Mouse (Mus musculus) neural tube, embryonic 11.5 days (tissue): ENCODE results near the gene Myoz2. TPM values are rescaled to one million over a fixed set of nuclear protein-coding genes. Genes with fewer than 3 reads are reported as not detected.

ENCODE experiments used
- ATAC-seq: fragments of 200-750 bp; cut with Nextera tagmentation; 2 replicates; pipeline ENCODE4 v1.8.0; 2017; ENCODE audit warnings: moderate number of reproducible peaks, mild to moderate bottlenecking, moderate TSS enrichment, moderate library complexity; ENCODE audit not compliant: insufficient read depth, low FRiP score, low TSS enrichment
- DNase-seq: peaks from one replicate; pipeline ENCODE4 v3.0.0-alpha.2; 2015; ENCODE audit warnings: low spot score
- H3K27ac ChIP-seq: fragments of 300-500 bp; sonication (generic); 2 replicates; pipeline ENCODE4 v1.5.1; 2014; ENCODE audit warnings: low read depth, mild to moderate bottlenecking, low read length
- H3K27me3 ChIP-seq: fragments of 300-500 bp; sonication (generic); 2 replicates; pipeline ENCODE4 v1.6.1; 2014; ENCODE audit warnings: mild to moderate bottlenecking, low read length, mixed read lengths; ENCODE audit not compliant: control insufficient read depth, insufficient read depth
- H3K36me3 ChIP-seq: fragments of 300-500 bp; sonication (generic); 2 replicates; pipeline ENCODE4 v1.6.1; 2014; ENCODE audit warnings: mild to moderate bottlenecking, low read length, moderate library complexity, mixed read lengths; ENCODE audit not compliant: control insufficient read depth, insufficient read depth
- H3K4me1 ChIP-seq: fragments of 300-500 bp; sonication (generic); 2 replicates; pipeline ENCODE4 v1.6.1; 2014; ENCODE audit warnings: low read length, mixed read lengths; ENCODE audit not compliant: control insufficient read depth, insufficient read depth
- H3K4me2 ChIP-seq: fragments of 300-500 bp; sonication (generic); 2 replicates; pipeline ENCODE4 v1.6.1; 2014; ENCODE audit warnings: low read depth, mild to moderate bottlenecking, moderate library complexity
- H3K4me3 ChIP-seq: fragments of 300-500 bp; sonication (generic); 2 replicates; pipeline ENCODE4 v1.5.1; 2014; ENCODE audit warnings: low read depth, low read length
- H3K9ac ChIP-seq: fragments of 300-500 bp; sonication (generic); 2 replicates; pipeline ENCODE4 v1.6.1; 2014; ENCODE audit warnings: mild to moderate bottlenecking, low read length
- H3K9me3 ChIP-seq: fragments of 300-500 bp; sonication (generic); 2 replicates; pipeline ENCODE4 v1.6.1; 2016; ENCODE audit warnings: low read length; ENCODE audit not compliant: control insufficient read depth
- WGBS: fragments of 180-500 bp; shearing (Covaris S2); extraction: QIAGEN DNeasy Blood & Tissue Kit; methylation state at CpG from one replicate; pipeline ENCODE4 v1.1.7; 2014; 5-methylcytosine and 5-hydroxymethylcytosine counted together
- polyA plus RNA-seq: library from polyadenylated mRNA; unstranded; fragments of >200 nt; fragmentation: Nextera tagmentation; extraction: Ambion mirVana; gene quantifications from 2 replicates; pipeline ENCODE4 v1.2.1, GENCODE M21; 2014

Gene Myoz2
- polyA plus RNA-seq, 1 experiment from 2014 or later, result 4.0 TPM

DNA sequence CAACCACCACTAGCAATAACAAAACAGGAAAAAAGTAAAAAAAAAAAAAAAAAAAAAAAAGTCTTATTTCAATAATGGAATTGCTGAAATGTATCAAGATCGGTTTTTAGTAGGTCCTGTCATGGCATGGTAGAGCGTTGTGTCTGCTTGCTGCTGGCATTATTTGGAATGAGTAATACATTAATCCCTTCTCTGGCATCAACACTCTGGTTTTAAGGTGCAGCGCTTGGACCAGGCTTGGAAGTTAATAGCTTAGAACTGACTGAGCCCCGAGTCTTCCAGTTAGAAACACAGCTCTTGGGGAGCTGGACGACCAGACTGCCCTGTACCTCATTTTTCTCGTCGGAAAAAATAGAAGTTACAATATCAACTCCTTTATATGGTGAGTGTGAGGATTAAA, 32.0 kb upstream of the Myoz2 start:
- ATAC-seq (no peak), DNase-seq (no peak)
- Histone ChIP-seq H3K27ac (no peak overlapping the region), H3K4me3 (no peak overlapping the region), H3K36me3 (no peaks in the 10 kb centered on the region), H3K9ac (no peak overlapping the region), H3K4me2 (no peak overlapping the region), H3K9me3 (no peaks in the 10 kb centered on the region), H3K27me3 (no peaks in the 10 kb centered on the region), H3K4me1 (peaks cover 7% of the 10 kb centered on the region; the same call in 1 of the 2 replicates)
- WGBS, result 93% methylated on average over 7 of the region's 7 CpGs

- no peak for ATAC-seq
- Histone ChIP-seq H3K27me3 (no peaks in the 10 kb centered on the region), H3K27ac (no peak overlapping the region), H3K4me2 (no peak overlapping the region), H3K4me3 (no peak overlapping the region), H3K9ac (no peak overlapping the region), H3K9me3 (no peaks in the 10 kb centered on the region), H3K4me1 (peaks cover 4% of the 10 kb centered on the region; the same call in 1 of the 2 replicates), H3K36me3 (no peaks in the 10 kb centered on the region)
- no peak for DNase-seq
- WGBS, result 85% methylated on average over 5 of the region's 5 CpGs
Observed at GRCm38 (mm10) chr3:123065466-123065865, 30.7 kb upstream of the Myoz2 start.

- H3K4me1 ChIP-seq, result peaks cover 4% of the 10 kb centered on the region; the same call in 1 of the 2 replicates
- 23% methylated on average over 5 of the region's 5 CpGs for WGBS
- no peak for ATAC-seq
Observed at GRCm38 (mm10) chr3:123064186-123064585, 29.4 kb upstream of the Myoz2 start.

GRCm38 (mm10) chr3:123061931-123062330, 27.1 kb upstream of the Myoz2 start:
- Histone ChIP-seq H3K4me3 (no peak overlapping the region), H3K27ac (no peak overlapping the region), H3K4me2 (no peak overlapping the region), H3K36me3 (no peaks in the 10 kb centered on the region), H3K4me1 (peaks cover 4% of the 10 kb centered on the region; the same call in 1 of the 2 replicates), H3K9me3 (no peaks in the 10 kb centered on the region), H3K27me3 (no peaks in the 10 kb centered on the region), H3K9ac (no peak overlapping the region)
- ATAC-seq (no peak), DNase-seq (no peak)
- 82% methylated on average over 2 of the region's 2 CpGs for WGBS

More at GRCm38 (mm10) chr3:123064186-123064585, 29.4 kb upstream of the Myoz2 start:
- H3K36me3 ChIP-seq, result no peaks in the 10 kb centered on the region
- H3K9me3 ChIP-seq, result no peaks in the 10 kb centered on the region
- H3K27ac ChIP-seq, result no peak overlapping the region
- H3K4me2 ChIP-seq, result no peak overlapping the region
- no peaks in the 10 kb centered on the region for H3K27me3 ChIP-seq
- H3K9ac ChIP-seq, result no peak overlapping the region
- H3K4me3 ChIP-seq, result no peak overlapping the region
- no peak for DNase-seq

- Histone ChIP-seq H3K36me3 (no peaks in the 10 kb centered on the region), H3K4me3 (no peak overlapping the region), H3K9me3 (no peaks in the 10 kb centered on the region), H3K4me1 (no peaks in the 10 kb centered on the region; the same call in 1 of the 2 replicates), H3K27ac (no peak overlapping the region), H3K27me3 (no peaks in the 10 kb centered on the region), H3K4me2 (no peak overlapping the region), H3K9ac (no peak overlapping the region)
- no peak for ATAC-seq
- no peak for DNase-seq
- 90% methylated on average over 1 of the region's 1 CpGs for WGBS
Observed at GRCm38 (mm10) chr3:123058832-123059231, 24.0 kb upstream of the Myoz2 start.

GRCm38 (mm10) chr3:123054178-123054577, 19.4 kb upstream of the Myoz2 start:
- Histone ChIP-seq H3K27ac (no peak overlapping the region), H3K9ac (no peak overlapping the region), H3K9me3 (no peaks in the 10 kb centered on the region), H3K4me1 (no peaks in the 10 kb centered on the region), H3K27me3 (no peaks in the 10 kb centered on the region), H3K4me3 (no peak overlapping the region), H3K36me3 (no peaks in the 10 kb centered on the region), H3K4me2 (no peak overlapping the region)
- ATAC-seq (no peak), DNase-seq (no peak)
- WGBS, result 85% methylated on average over 5 of the region's 5 CpGs

- WGBS, result 77% methylated on average over 8 of the region's 8 CpGs
Observed at GRCm38 (mm10) chr3:123053192-123053938, 18.6 kb upstream of the Myoz2 start.

GRCm38 (mm10) chr3:123042308-123042707, 7.5 kb upstream of the Myoz2 start:
- Histone ChIP-seq H3K27ac (no peak overlapping the region), H3K4me1 (no peaks in the 10 kb centered on the region), H3K9ac (no peak overlapping the region), H3K27me3 (no peaks in the 10 kb centered on the region), H3K9me3 (no peaks in the 10 kb centered on the region), H3K4me2 (no peak overlapping the region), H3K36me3 (no peaks in the 10 kb centered on the region), H3K4me3 (no peak overlapping the region)
- no peak for DNase-seq
- no peak for ATAC-seq
- WGBS, result 100% methylated on average over 1 of the region's 1 CpGs

More at GRCm38 (mm10) chr3:123053192-123053938, 18.6 kb upstream of the Myoz2 start:
- Histone ChIP-seq H3K9me3 (no peaks in the 10 kb centered on the region), H3K9ac (no peak overlapping the region), H3K4me1 (no peaks in the 10 kb centered on the region), H3K36me3 (no peaks in the 10 kb centered on the region), H3K4me2 (no peak overlapping the region), H3K27ac (no peak overlapping the region), H3K4me3 (no peak overlapping the region), H3K27me3 (no peaks in the 10 kb centered on the region)
- ATAC-seq (no peak), DNase-seq (no peak)

DNA sequence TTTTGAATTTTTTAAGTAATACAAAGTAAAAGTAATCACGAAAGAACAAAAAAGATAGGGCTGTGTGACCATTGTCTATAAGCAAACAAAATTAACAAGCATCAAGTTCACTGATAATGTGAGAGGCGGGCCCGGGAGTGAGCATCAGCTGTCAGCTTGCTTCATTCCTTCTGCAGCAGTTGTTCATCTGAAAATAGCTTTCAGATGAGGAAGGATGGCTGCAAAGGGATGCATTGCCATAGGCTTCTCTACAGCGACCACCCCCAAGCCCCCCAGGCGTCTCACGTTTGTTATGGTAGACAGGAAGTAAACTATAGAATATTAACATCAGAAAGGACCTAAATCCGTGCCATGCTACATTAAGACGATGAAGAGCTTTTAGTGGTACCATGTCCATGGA, 1.0 kb downstream of the Myoz2 start:
- Histone ChIP-seq H3K36me3 (no peaks in the 10 kb centered on the region), H3K4me1 (no peaks in the 10 kb centered on the region), H3K9ac (no peak overlapping the region), H3K27me3 (no peaks in the 10 kb centered on the region), H3K4me3 (no peak overlapping the region), H3K4me2 (no peak overlapping the region), H3K27ac (no peak overlapping the region), H3K9me3 (no peaks in the 10 kb centered on the region)
- ATAC-seq (no peak), DNase-seq (no peak)
- 83% methylated on average over 8 of the region's 8 CpGs for WGBS
